Mouse (Mus musculus): ENCODE results near the gene Shd.

The Shd gene

DNA sequence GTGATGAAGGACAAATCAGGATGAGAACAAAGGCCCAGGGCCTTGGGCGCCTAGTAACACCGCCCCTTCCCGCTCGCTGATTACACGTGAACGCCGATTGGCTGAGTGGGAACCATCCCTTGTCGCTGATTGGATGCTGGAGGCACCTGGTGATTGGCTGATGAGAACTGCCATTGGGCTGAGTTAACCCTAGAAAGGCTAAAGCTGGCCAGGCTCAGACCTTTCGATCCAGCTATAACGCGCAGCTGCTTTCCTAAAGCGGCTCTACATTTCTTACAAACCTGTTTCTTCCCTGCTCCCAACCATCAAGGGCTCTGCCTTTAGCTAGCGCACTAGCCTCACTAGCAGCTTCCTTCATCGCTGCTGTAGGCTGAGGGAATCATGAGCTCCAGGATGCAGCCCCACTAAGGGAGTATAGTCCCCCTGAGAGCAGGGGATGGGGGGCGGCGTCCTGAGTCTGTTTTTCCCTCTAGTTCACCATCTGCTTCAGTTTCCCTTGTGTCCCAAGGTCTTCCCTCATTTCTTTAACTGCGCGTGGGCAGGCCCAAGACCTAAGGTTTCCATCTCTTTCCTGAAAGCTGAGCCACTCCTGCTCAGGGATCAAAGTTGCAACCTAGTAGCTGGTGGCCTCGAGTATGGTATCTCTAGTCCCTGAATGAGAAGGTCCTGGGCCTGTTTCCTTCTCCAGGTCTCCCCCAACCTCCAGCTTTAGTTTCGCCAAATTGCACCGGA, 38.3 kb downstream of the Shd start:
- DNase-seq (ENCODE audit: low spot score), result peak; percentile 88

- DNase-seq (ENCODE audit: low spot score), result peak; percentile 90
Observed at GRCm38 (mm10) chr17:56009088-56009961, 39.1 kb downstream of the Shd start.

- no peak for DNase-seq (ENCODE audit: low spot score)
Observed at GRCm38 (mm10) chr17:56009962-56010240, 39.6 kb downstream of the Shd start.

GRCm38 (mm10) chr17:56010255-56010654, 40.0 kb downstream of the Shd start:
- no peak for DNase-seq (ENCODE audit: low spot score)

DNA sequence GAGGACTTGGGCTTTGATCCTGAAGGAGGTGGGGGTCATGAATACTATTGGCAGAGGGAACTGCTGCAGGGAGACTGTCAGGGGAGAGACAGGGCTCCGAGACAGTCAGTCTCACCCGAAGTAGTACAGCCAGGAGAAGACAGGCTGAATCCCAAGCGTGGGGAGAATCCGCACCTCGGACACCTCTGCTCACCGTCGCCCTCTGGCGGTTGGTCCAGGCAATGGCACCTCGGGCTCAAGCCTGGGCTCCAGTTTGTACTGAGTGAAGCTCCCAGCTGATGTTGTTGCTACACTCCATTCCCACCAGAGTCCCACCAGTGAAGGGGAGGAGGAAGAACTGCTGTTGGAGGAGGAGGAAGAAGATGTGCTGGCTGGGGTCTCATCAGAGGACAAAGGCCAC, 40.4 kb downstream of the Shd start:
- DNase-seq (ENCODE audit: low spot score), result peak; percentile 93

GRCm38 (mm10) chr17:56011441-56011840, 41.2 kb downstream of the Shd start:
- DNase-seq (ENCODE audit: low spot score), result no peak

GRCm38 (mm10) chr17:56015293-56015692, 45.0 kb downstream of the Shd start:
- DNase-seq (ENCODE audit: low spot score), result no peak

GRCm38 (mm10) chr17:56016382-56016781, 46.1 kb downstream of the Shd start:
- DNase-seq (ENCODE audit: low spot score), result no peak

DNA sequence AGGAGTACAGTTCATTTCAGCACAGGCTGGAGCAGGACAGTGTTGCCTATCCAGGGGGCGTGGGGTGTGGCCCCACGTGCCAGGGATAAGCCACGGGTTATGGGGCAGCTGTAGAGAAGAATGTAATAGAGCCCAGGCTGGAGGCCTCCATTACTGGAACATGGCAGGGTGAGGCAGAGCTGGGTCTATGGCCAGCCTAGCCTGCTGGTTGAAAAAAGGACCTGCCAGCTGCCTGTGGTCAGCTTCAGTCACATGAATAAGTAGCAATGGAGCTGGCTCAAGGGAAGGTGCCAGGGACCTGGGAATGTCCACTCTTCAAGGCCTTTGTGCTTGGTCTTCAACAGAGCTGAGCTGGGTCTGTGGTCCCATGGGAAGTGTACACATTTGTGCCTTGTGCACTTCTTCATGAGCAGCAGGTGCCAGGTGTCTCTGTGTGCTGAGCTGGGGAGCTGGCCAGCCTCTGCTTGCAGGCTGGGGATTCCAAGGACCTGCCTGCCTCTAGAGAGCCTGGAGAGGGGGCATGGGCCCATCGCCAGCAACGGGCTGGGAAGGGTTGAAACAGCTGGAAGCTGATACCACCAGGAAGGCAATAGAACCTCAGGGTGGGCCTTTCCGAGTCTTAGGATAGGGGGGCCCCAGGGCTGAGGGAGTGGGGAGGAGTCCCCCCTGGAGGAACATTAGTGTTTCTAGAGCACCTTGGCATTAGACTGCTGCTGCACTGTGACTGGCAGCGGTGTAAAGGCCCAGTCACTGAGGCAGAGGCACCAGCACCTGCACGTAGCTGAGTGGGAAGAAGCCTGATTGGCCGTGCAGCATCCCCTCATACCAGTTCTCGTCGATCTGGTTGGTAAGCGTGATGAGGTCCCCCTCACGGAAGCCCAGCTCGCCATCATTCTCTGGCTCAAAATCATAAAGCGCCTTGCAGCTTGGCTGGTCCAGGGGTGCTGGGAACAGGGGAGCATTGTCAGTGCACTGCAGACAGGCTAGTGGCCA, 46.8 kb downstream of the Shd start:
- DNase-seq (ENCODE audit: low spot score), result no peak

DNA sequence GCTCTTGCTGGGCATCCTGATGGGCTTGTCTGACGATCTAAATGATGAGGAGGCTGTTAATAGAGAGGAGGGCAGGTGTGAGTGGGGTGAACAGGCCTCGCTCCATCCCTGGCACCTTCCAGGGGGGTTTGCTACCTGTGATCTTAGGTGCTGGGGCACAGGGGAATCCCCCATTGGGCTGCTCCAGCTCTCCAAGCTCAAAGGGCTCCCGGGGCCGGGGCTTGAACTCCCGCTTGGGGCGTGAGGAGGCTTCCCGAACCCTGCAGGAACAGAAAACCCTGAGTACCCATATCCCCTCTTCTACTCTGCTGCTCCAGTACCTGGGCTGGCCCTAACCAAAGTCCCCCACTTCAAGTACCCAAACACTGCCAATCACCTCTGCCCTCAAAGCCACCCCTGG, 47.6 kb downstream of the Shd start:
- DNase-seq (ENCODE audit: low spot score), result no peak

DNA sequence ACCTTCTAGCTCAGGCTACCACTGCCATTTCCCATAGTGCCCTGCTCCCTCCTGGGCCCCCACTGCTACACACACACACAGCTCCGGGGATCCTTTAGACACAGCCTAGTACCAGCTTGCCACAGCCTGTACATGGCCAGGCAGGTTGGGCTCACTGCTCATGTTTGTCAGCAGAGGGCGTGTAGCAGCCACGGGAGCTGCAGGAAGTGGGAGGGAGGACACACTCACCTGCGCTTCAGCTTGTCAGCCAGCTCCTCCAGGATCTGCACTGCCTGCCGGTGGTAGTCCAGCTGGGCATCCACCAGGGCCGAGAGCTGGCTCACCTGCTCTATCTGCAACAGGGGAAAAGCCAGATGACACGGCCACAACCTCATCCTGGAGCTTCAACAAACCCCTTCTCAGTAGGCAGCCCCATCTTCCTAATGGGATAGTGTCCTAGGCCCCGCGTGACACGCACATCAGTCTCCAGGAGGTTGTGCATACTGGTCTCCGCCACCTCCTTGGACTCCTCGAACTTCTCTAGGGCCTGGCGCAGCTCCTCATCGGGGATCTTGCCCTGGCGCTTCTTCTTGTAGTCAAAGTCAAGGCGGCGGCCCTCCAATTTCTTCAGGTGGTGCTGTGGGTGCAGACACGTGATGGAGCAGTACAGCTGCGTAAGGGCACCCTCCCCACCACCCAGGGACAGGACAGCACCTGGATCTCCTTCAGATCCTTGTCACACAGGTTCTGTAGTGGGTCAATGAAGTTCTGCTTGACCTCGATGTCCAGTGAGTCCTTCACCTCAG, 48.3 kb downstream of the Shd start:
- peak; percentile 70 for DNase-seq (ENCODE audit: low spot score)

DNA sequence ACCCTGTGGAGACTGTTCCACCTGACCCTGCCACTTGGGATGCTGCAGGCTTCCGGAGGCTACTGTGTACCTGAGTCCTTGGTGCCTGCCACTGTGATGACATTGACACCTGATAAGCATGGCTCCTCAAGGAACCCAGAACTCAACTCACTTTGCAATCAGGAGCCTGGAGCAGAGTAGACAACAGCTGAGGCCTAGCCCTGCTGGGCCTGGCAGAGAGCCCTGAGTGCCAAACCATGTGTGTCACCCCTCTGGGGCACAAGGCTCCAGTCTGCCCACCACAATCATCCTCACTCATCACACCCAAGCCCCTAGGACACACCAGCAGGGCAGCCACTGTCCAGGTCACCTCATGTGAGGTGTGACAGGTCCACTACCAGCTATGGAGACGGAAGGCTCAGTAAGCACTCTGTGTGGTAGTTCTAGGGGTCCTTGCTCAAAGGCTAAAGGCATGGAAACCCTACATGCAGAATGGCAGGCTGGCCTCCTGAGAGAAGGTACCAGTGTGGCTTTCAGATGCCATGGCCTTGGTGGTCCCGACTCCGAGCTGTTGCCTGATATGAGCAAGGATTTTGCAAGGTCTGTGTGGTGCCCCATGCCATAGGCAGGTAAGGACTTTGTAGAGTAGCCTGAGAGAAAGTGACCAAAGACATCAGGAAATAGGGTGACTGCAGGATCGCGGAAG, 50.3 kb downstream of the Shd start:
- no peak for DNase-seq (ENCODE audit: low spot score)

GRCm38 (mm10) chr17:56021161-56021910, 51.1 kb downstream of the Shd start:
- no peak for DNase-seq (ENCODE audit: low spot score)

DNA sequence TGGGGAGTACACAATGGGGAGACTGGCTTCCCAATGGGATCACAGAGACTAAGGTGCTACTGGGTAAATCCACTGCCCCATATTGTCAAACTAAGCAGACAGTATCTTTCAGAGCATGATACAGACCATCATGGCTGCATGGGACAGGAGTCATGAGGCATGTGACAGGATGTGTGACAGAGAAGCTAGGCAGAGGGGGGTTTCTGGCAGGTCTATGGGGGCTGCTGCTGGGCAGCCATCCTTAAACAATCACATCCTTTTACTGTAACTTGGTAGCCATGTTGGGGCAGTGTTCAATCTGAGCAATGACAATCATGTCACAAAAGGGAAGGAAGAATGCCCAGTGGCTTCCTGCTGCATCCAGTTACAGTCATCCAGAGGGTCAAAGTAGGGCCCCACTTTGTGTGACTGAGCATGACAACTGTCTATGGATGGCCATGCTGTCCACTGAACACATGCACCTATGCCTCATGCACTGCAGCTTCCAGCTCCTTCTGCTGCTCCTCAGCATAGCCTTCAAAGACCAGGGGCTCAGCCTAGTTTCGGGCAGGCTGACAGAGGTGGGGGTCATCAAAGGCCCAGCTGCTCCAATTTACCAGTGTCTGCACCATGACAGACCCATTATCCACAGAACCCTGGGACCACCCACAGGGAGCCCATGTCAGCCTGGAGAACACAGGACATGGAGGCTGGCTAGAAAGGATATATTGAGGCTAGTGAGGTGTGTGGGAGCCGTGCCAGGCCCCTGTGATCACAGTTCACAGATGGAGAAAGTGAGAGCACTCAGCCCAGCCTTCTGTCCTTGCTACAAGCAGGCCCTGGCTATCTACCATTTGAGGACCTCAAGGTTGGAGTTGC, 52.1 kb downstream of the Shd start:
- DNase-seq (ENCODE audit: low spot score), result no peak

DNA sequence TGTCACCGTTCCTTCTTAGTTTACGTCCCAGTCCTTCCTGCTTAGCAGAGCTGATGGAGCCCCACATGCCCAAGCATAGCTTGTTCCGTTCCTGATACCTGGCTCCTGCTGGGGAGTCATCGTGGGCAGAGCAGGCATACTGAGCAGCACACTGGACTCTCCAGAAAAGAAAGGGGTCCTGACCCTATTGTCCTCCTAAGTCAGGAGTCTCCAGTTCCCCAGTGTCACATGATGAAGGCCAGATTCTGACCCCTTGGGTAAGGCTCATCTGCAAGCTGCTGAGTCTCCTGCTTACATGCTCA, 52.7 kb downstream of the Shd start:
- no peak for DNase-seq (ENCODE audit: low spot score)

DNA sequence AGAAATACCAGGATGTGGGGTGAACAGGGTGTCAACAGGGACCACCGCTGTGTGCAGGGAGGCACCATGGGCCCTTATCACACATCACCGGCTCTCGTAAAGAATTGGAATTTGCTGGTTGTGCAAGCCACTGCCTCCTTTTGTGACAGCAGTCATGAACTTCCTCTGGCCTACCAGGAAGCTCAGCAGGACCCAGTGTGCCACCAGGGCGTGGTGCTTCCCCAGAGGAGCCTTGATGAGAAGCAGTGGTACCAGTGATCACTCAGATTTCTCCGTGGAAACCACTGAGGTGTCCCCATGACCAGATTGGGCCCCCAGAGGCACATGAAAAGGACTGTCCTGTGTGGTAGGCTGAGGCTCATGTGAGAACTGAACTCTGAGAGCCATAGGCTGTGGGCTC, 53.1 kb downstream of the Shd start:
- DNase-seq (ENCODE audit: low spot score), result no peak

- no peak for DNase-seq (ENCODE audit: low spot score)
Observed at GRCm38 (mm10) chr17:56024476-56024875, 54.2 kb downstream of the Shd start.

GRCm38 (mm10) chr17:56024931-56025330, 54.7 kb downstream of the Shd start:
- no peak for DNase-seq (ENCODE audit: low spot score)
